Mouse (Mus musculus) intestine, postnatal 0 days (tissue): Measurements from ENCODE around the gene Sptbn4. TPM values are rescaled to one million over a fixed set of nuclear protein-coding genes. Genes with fewer than 3 reads are reported as not detected.
A peak's percentile ranks its signal among the peaks of the same experiment; 100 is the strongest.

Experiments used
- ATAC-seq: fragments of 200-750 bp; cut with Nextera tagmentation; 2 replicates; pipeline ENCODE4 v1.8.0; 2017; ENCODE audit warnings: mild to moderate bottlenecking, moderate TSS enrichment, moderate library complexity
- H3K27ac ChIP-seq: fragments of 300-500 bp; sonication (generic); 2 replicates; pipeline ENCODE4 v1.5.1; 2014; ENCODE audit warnings: mild to moderate bottlenecking, low read depth, low read length, moderate library complexity
- H3K27me3 ChIP-seq: fragments of 300-500 bp; sonication (generic); replicated peaks from 2 replicates; pipeline ENCODE4 v1.6.1; 2014; ENCODE audit warnings: low read length, mixed read lengths; ENCODE audit not compliant: control insufficient read depth, insufficient read depth
- H3K36me3 ChIP-seq: fragments of 300-500 bp; sonication (generic); 2 replicates; pipeline ENCODE4 v1.6.1; 2014; ENCODE audit warnings: mild to moderate bottlenecking, moderate library complexity; ENCODE audit not compliant: control insufficient read depth, insufficient read depth
- H3K4me1 ChIP-seq: fragments of 300-500 bp; sonication (generic); replicated peaks from 2 replicates; pipeline ENCODE4 v1.6.1; 2014; ENCODE audit warnings: antibody characterized with exemption, low read length, mixed read lengths; ENCODE audit not compliant: control insufficient read depth, insufficient read depth
- H3K4me2 ChIP-seq: fragments of 300-500 bp; sonication (generic); replicated peaks from 2 replicates; pipeline ENCODE4 v1.6.1; 2014; ENCODE audit warnings: low read depth, mild to moderate bottlenecking, moderate library complexity
- H3K4me3 ChIP-seq: fragments of 300-500 bp; sonication (generic); 2 replicates; pipeline ENCODE4 v1.5.1; 2014; ENCODE audit warnings: low read depth, low read length
- H3K9ac ChIP-seq: fragments of 300-500 bp; sonication (generic); 2 replicates; pipeline ENCODE4 v1.6.1; 2014; ENCODE audit warnings: mild to moderate bottlenecking, low read depth, low read length
- H3K9me3 ChIP-seq: fragments of 300-500 bp; sonication (generic); 2 replicates; pipeline ENCODE4 v1.6.1; 2016; ENCODE audit warnings: mixed run types; ENCODE audit not compliant: control insufficient read depth
- CTCF ChIP-seq: sonication (generic); IDR thresholded peaks from 2 replicates; pipeline ENCODE4 v1.5.1; 2016; ENCODE audit warnings: low read depth, mild to moderate bottlenecking, control low read depth, antibody characterized with exemption, moderate library complexity
- WGBS: fragments of 180-500 bp; shearing (Covaris S2); extraction: QIAGEN DNeasy Blood & Tissue Kit; methylation state at CpG from one replicate; pipeline ENCODE4 v1.1.7; 2014; 5-methylcytosine and 5-hydroxymethylcytosine counted together
- polyA plus RNA-seq: library from polyadenylated mRNA; unstranded; fragments of >200 nt; fragmentation: Nextera tagmentation; extraction: Ambion mirVana; gene quantifications from 2 replicates; pipeline ENCODE4 v1.2.1, GENCODE M21; 2015

The Sptbn4 gene
- polyA plus RNA-seq, 1 experiment from 2014 or later: 0.17 TPM

DNA sequence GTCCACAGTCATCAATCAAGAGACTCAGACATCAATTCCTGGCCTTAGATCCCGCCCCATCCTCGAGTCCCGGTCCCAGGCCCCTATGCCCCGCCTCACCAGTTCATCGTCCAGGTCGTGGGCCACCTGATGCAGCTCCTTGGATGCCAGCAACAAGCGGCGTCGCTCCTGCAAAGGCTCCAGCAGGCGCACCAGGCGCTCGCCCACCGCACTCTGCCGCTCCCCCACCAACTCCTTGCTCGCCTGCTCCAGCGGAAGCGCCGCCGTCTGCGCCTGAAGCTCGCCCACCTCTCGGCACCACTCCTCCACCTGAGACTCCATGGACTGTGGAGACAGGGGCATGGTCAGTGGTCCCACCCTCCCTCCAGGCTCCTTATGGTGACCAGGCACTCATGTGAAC lies 72.2 kb downstream of the Sptbn4 start:
- Histone ChIP-seq H3K9me3 (no peaks in the 10 kb centered on the region), H3K4me2 (no peak overlapping the region), H3K27ac (no peak overlapping the region), H3K4me1 (no peaks in the 10 kb centered on the region), H3K36me3 (no peaks in the 10 kb centered on the region), H3K4me3 (no peak overlapping the region; the same call in 1 of the 2 replicates), H3K9ac (no peak overlapping the region), H3K27me3 (peaks cover 64% of the 10 kb centered on the region)
- ATAC-seq: no peak
- 1% methylated on average over 19 of the region's 22 CpGs for WGBS
- no peak for TF ChIP-seq CTCF

DNA sequence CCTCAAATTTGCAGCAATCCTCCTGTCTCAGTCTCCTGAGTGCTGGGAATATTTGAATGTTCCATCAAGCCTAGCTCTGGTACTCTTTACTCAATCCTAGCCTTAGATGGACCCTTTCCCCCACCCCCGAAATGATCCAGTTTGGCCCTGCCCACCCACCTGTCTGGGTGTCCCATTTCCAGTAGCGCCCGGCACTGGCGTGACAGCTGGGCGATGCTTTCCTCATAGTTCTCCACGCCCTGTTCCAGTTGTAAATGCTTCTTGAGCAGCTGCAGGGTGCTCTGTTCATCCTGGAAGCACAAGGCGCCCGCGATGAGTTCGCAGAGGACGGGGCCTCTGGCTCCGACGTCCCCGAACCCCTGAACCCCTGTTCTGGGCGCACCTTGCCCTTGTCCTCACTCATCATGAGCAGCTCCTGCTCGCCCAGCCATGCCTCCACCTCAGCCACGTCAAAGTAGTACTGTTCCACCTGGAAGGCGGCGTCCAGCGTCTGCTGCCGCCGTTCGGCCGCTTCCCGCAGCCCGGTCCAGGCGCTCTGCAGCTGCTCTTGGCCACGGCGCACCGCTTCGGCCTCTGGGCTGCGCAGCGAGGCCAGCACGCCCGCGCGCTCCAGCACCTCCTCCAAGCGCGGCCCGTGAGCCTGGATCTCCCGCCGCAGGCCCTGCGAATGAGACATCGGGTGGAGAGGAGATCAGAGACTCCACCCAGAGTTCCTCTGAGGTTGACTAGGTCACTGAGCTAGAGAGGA lies 75.6 kb downstream of the Sptbn4 start:
- Histone ChIP-seq H3K4me3 (peak overlapping the region; percentile 17; the same call in 1 of the 2 replicates), H3K27ac (no peak overlapping the region), H3K36me3 (no peaks in the 10 kb centered on the region), H3K27me3 (peaks cover 86% of the 10 kb centered on the region), H3K9ac (0 out of 2 replicates have a peak overlapping the region, but pooled peaks have one; percentile 3), H3K9me3 (peaks cover 6% of the 10 kb centered on the region; the same call in 1 of the 2 replicates), H3K4me1 (no peaks in the 10 kb centered on the region), H3K4me2 (peak overlapping the region; percentile 38; the same call in 1 of the 2 replicates)
- no peak for TF ChIP-seq CTCF
- WGBS: 4% methylated on average over 44 of the region's 44 CpGs
- ATAC-seq: no peak

DNA sequence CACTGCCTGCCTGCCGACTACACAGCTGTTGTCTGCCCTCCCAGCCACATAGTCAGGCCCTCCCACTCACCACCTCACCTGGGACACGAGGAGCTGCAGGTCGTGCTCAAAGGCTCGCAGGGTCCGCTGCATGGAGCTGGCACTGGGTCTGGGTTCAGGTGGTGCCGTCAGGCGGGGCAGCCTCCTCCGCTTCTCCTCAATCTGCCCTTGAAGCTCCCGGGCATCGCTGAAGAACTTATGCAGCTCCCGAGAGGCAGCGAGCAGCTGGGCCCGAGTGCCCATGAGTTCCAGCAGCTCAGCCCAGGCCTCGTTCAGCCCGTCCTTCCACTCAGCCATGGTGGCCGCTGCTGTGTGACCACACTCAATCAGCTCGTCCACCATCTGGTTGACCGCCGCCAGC lies 78.4 kb downstream of the Sptbn4 start:
- H3K9me3 ChIP-seq: peaks cover 6% of the 10 kb centered on the region; the same call in 1 of the 2 replicates
- WGBS: 83% methylated on average over 19 of the region's 19 CpGs
- no peaks in the 10 kb centered on the region for H3K4me1 ChIP-seq
- H3K4me3 ChIP-seq: no peak overlapping the region
- ATAC-seq: no peak
- H3K27me3 ChIP-seq: peaks cover 91% of the 10 kb centered on the region
- no peak overlapping the region for H3K4me2 ChIP-seq
- H3K36me3 ChIP-seq: no peaks in the 10 kb centered on the region
- TF ChIP-seq CTCF: no peak
- no peak overlapping the region for H3K27ac ChIP-seq
- no peak overlapping the region for H3K9ac ChIP-seq

DNA sequence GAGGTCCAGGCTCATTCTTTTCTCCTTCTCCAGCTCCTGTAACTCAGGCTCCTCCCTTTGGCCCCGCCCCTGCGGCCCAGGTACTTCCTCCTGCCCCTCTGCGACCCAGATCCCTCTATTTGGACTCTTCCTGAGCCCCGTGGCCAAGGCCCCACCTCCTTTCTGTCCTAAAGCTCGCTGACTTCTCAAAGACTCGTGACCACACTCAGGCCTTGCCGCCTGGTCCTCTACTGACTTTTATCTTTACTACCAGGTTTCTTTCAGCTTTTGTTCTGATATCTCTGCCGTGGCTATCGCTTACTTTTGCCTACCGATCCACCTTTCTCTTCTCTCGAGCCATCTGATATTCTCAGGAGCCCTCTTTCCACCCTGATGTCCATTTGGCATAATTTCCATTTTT lies 79.5 kb downstream of the Sptbn4 start:
- Histone ChIP-seq H3K4me1 (no peaks in the 10 kb centered on the region), H3K4me3 (peak overlapping the region; percentile 18; the same call in 1 of the 2 replicates), H3K36me3 (no peaks in the 10 kb centered on the region), H3K9me3 (peaks cover 6% of the 10 kb centered on the region; the same call in 1 of the 2 replicates), H3K4me2 (peak overlapping the region; percentile 49), H3K27ac (no peak overlapping the region), H3K9ac (no peak overlapping the region), H3K27me3 (peaks cover 92% of the 10 kb centered on the region)
- 14% methylated on average over 11 of the region's 11 CpGs for WGBS
- no peak for TF ChIP-seq CTCF
- ATAC-seq: no peak

DNA sequence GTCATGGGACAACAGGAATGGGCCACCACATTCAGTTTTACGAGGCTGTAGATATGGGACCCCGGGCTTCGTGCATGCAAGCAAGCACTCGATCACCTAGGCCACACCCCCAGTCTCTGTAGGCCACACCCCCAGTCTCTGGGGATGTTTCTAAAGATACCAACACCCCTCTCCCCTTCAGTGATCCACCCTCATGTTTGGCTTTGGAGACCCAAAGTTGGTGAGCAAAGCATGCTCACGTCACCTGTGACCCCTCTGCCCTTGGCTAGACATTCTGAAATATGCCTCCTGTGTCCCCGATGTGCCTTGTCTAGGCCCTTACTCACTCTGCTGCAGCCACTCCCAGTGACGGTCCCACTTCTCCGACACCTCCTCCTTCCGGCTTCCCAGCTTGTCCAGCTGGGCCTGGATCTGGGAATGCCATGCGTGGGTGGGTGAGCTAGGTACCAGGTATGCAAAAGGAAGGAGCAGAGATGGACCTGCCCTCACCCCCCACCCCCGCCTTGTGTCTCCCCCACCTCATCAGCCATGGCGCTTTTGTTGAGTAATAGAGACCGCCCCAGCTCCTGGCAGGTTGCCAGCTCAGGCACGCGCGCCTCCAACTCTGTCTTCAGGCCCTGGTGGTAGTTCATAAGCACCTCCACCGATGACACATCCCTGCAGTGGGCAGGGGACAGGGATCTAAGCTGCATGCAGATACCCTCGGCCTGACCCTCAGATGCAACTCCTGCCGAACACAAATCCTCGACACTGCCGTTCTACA lies 81.2 kb downstream of the Sptbn4 start:
- Histone ChIP-seq H3K36me3 (no peaks in the 10 kb centered on the region), H3K9ac (no peak overlapping the region), H3K27ac (no peak overlapping the region), H3K9me3 (peaks cover 6% of the 10 kb centered on the region; the same call in 1 of the 2 replicates), H3K4me3 (no peak overlapping the region), H3K4me1 (no peaks in the 10 kb centered on the region), H3K27me3 (peaks cover 85% of the 10 kb centered on the region), H3K4me2 (no peak overlapping the region; the same call in 1 of the 2 replicates)
- ATAC-seq: no peak
- WGBS: 35% methylated on average over 21 of the region's 21 CpGs
- no peak for TF ChIP-seq CTCF

DNA sequence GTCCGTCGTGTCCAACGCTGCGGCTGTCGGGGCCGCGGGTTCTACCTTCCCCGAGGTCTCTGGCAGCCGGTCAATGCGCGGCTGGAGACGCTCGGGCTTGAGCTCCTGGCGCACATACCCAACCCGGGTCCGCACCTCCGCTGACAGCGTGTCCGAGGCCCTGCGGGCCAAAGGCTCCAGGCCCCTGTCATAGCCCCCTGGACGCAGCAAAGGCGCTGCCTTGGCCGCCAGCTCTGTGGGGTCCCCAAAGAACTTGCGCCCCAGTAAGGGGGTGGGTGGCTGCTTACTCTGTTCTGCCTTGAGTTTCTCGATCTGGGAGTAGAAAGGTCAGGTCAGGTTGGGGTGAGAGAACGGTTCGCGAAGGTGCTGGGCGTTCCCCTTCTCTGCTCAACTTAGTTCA lies 83.1 kb downstream of the Sptbn4 start:
- 6% methylated on average over 29 of the region's 29 CpGs for WGBS

More for the DNA sequence above, 83.1 kb downstream of the Sptbn4 start:
- ATAC-seq: no peak
- H3K27me3 ChIP-seq: peaks cover 69% of the 10 kb centered on the region
- H3K36me3 ChIP-seq: no peaks in the 10 kb centered on the region
- peak overlapping the region; percentile 14 for H3K4me3 ChIP-seq
- H3K4me2 ChIP-seq: peak overlapping the region; percentile 17; the same call in 1 of the 2 replicates
- H3K9ac ChIP-seq: no peak overlapping the region
- TF ChIP-seq CTCF: no peak
- no peaks in the 10 kb centered on the region for H3K9me3 ChIP-seq
- no peaks in the 10 kb centered on the region; the same call in 1 of the 2 replicates for H3K4me1 ChIP-seq
- no peak overlapping the region for H3K27ac ChIP-seq
